Mouse (Mus musculus) embryo, embryonic 11 days (tissue): ENCODE data around the gene Crim1.

Experiments used
- DNase-seq: peaks from one replicate; pipeline ENCODE4 v3.0.0-alpha.2; 2015

The Crim1 gene

GRCm38 (mm10) chr17:78331438-78331837 lies 131.4 kb downstream of the Crim1 start:
- no peak for DNase-seq

DNA sequence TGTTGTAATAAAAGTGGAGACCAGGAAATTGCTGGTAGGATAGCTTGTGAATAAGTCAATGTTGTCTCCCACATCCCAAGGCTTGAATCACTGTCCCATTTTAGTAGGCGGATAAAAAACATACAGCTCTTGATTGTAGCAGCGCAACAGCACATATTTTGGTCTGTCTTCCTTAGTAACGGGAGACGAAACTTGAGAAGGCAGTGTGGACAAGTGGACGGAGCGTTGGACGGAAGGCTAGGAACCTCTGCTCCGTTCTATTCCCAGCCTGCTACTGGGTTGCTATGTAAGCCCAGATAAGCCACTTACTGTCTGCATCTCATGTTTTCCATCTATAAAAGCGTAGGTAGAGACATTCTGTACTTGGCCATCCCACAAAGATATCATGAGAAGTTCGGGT lies 133.2 kb downstream of the Crim1 start:
- DNase-seq: no peak

DNA sequence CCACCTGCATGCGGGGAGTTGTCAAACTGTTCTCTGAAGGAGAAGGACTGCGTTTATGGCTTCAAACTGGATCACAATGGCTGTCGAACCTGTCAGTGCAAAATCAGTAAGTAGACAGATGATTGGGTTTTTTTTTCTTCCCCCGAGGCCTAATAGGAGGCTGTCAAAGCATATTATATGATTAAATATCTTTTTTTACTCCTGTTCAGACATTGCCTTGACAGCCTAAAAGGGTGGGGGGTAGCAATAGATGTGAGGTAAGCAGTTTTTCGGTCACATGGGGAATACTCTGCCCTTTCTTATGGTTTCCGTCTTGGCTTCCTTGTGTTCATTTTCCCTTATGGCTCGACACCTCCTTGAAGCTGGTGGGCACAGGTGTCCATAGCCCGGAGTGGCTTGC lies 135.2 kb downstream of the Crim1 start:
- DNase-seq: no peak

DNA sequence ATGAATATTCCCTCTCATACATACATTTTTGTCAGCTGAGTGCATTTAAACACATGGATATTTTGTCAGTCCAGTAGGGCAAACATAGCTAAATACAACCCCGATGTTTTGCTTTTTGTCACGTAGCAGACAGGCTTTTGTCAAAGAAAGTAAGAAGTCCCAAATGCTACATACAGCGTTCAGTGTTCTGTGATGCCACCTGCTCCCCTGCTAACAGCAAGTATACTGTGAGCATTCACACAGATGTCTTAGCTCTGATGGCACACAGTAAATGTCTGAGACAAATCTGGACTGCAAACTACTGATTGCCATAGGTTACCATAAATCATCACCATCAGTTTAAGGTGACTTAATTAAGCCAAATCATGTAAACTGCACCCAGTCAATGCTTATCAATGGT lies 143.6 kb downstream of the Crim1 start:
- no peak for DNase-seq

DNA sequence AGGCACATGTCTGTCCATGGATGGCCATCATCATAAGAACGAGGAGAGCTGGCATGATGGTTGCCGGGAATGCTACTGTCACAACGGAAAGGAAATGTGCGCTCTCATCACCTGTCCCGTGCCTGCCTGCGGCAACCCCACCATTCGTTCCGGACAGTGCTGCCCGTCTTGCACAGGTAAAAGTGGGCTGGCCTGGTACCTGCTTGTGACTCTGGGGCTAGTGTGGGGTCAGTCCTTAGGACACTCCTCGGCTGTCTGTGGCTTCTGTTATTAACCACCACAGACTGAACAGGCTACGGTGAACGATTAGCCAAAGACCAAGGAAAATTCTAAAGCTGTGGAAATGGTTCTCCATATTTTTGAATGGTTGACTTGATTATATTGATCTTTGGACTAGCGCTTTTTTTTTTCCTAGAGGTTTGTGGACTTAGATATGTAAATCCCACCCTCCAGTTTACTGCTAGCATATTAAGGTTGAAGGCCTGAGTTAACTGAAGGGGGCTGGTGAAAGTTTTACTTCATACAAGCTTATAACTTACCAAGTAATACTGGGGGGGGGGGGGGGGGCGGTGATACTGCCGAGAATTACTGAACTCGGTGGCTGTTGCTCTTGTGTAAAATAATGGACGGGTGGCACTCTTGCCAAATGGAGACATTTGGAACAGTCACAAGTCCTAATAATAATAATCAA lies 147.2 kb downstream of the Crim1 start:
- DNase-seq: no peak

DNA sequence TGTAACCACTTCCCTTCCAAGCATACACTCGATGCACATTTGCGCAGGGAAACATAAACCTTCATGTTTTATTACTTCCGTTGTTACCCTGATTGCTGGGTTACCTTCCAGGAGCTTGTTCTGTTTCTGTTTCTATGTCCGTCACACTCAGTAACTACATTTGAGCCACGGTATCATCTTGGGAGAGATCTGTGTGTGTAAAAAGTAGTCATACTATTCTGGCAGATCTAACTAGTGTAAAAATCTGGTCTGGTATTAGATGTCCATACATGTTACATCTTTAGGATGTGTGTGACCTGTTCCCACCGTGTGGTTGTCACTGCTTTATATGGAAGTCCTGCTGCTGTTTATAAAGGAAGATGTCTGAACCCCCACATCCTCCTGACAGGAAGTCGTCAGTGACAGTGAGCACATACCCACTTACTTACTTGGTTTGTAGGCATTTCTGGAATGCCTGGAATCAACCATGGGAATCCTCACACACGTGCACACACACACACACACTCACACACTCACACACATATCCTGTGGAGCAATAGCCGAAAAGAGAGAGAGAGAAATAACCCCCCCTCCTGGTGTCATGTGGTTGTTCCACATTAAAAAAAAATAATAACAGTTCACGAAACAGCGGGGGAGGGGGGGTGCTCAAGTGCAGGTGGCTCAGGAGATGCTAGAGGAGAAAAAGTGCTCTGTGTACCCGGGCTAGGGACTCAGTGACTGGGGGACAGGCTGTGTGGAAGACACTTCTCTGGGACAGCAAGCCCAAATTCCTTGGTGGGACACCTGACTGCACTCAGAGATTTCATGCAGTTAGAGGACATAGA lies 151.8 kb downstream of the Crim1 start:
- no peak for DNase-seq

DNA sequence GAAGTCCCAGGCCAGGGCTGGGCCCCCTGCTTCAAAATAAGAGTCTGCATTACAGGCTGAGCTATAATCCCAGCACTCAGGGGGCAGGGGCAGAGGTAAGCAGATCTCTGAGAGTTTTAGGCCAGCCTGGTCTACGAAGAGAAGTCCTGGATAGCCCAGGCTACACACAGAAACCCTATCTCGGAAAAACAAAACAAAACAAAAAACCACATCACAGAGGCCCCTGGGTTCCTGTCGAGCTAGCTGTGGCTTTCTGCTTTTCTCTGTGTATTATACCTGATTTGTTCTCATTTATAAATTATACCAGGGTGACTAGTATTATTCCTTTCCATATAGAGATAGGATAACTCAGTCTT lies 152.4 kb downstream of the Crim1 start:
- no peak for DNase-seq

DNA sequence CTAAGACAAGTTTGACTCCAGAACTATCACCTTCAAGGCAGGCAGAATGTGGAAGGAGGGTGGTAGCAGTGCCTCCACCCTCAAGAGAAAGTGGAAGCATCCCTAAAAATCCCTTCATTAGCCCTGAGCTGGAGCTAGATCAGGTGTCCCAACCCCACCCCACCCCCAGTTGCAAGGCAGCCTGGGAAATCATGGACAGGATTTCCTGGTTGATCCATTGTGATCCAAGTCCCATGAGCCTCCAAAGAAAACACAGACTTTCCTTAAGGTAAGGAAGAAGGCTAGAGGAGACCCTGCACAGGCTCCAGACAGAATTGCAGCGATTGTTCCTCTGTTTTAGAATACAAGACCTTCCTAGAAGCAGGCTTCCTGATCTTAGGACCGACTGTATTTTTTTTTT lies 154.4 kb downstream of the Crim1 start:
- no peak for DNase-seq

- DNase-seq: no peak
Observed at GRCm38 (mm10) chr17:78354871-78355270, 154.8 kb downstream of the Crim1 start.

- no peak for DNase-seq
Observed at GRCm38 (mm10) chr17:78355611-78356010, 155.6 kb downstream of the Crim1 start.

GRCm38 (mm10) chr17:78357753-78358152 lies 157.7 kb downstream of the Crim1 start:
- no peak for DNase-seq

DNA sequence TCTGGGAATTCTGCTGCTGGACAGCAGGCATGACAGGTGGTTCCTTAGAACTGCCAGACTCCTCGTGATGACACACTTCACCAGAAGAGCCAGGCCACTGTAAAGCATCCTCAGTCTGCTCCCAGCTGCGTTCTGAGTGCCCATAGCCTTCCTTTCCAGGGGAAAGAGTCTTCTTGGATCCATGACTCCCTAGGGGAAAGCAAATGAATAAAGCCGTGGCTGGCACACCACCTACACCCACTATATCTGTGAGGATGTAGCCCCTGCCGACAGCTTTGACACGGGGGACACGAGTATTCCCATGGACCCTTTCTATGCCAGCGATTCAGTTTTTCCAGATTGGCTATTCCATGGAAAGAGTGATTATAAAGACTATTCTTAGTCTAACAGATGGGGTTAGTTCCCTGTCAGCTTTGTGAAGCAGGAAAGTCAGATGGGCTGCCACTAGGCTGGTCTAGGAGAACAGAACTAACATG lies 158.2 kb downstream of the Crim1 start:
- no peak for DNase-seq

- DNase-seq: no peak
Observed at GRCm38 (mm10) chr17:78361939-78362728, 162.1 kb downstream of the Crim1 start.

DNA sequence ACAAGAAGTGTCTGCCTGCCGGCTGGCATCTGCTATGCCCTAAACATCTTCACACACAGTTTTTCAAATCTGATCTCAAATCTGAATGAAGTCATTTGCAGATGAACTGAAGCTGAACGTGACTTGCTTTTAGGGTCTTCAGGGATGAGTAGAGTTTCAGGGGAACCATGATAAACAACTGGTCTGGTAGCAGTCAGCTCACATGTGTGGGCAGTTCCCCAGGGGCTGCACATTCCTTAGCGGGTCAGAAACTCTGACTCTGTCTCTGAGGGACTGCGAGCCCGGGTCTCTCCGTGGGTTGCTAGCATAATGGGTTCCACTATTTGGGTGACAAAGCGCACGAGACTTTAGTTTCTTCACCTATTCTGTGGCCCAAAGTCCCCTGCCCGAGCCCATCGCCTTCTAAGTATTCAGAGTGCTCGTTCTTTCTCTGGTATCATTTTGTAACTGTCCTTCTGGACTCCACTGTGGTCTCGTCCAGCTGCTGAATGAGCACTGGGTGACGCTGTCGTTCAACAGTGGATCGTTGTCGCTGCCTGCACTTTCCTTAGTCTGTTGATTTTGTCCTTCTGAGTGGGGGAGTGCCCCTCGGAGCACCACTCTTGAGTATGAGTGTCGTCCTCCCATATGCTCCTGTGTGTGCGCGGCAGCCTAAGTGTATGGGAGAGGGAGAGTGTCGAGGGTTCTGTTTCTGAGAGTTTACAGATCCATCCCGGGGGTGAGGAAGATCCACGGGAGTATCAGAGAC lies 164.7 kb downstream of the Crim1 start:
- DNase-seq: no peak

GRCm38 (mm10) chr17:78366070-78366469 lies 166.0 kb downstream of the Crim1 start:
- DNase-seq: no peak

GRCm38 (mm10) chr17:78368481-78368880 lies 168.4 kb downstream of the Crim1 start:
- DNase-seq: no peak

GRCm38 (mm10) chr17:78370445-78370844 lies 170.4 kb downstream of the Crim1 start:
- DNase-seq: no peak

DNA sequence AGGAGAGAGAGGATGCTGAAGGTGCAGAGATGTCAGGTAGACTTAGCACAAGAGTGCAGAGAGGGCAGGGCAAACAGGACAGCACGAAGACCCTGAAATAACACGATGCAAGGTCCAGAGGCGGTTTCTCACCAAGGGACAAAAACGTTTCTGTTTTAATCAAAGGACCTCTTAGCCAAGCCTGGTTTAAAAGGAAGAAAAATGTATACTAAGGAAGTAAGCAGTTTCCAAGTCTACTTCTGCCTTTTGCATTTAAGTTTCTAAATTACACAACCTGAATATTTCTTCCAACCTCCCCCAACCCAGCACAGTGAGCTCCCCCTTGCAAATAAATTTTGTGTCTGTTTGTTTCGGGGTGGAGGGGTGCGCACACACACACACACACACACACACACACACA lies 173.1 kb downstream of the Crim1 start:
- no peak for DNase-seq

DNA sequence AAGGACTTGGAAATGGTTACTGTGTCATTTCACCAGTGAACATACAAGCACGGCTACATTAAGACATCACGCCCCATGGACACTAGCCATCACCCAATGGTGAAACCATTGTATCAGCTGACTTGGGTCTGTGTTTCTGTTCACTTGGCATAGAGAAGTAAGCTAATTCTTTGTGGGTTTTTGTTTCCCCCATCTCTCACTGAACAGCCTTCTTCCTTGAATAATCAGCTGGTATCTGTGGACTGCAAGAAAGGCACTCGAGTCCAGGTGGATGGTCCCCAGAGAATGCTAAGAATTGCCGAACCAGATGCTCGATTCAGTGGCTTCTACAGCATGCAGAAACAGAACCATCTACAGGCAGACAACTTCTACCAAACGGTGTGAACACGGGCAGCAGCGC lies 173.8 kb downstream of the Crim1 start:
- DNase-seq: no peak

GRCm38 (mm10) chr17:78374756-78375155 lies 174.7 kb downstream of the Crim1 start:
- DNase-seq: no peak

- no peak for DNase-seq
Observed at GRCm38 (mm10) chr17:78376587-78376986, 176.5 kb downstream of the Crim1 start.

DNA sequence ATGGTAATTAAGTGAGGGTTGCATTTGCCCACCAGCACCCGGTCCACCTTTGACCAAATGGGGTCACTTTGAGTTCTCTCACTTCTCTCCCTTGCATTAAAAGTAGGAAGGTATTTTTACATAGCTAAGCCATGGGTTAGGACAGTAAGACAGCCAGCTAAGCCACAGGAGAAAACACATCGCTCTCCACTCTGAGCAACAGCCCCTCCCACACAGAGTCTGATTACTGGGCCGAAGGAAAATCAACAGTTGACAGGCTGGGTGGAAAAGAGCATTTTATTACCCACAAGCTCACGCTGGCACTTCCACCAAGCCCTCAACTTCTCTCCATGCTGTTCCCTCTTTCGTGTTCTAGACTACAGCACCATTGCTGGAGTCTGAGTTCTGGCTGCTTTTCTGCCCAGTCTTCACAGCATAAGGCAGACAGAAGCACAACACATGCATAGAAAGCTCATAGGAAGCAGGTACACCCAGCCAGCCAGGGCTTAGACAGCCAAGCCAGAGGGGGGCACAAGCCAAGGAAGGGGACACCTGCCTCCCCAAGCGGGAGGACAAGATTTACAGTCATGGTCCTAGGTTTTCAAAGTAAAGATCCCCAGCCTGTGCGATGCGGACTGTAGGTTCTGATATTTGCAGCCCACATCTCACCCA lies 179.2 kb downstream of the Crim1 start:
- no peak for DNase-seq
